Mouse (Mus musculus): ENCODE data around the gene Smarcd1.
A peak's percentile ranks its signal among the peaks of the same experiment; 100 is the strongest.

Gene Smarcd1

GRCm38 (mm10) chr15:99701999-99702900, at the start of gene Smarcd1:
Gene Smarcd1, plus strand, starts transcription at chr15:99702129.
- peak; percentile 95 for DNase-seq

GRCm38 (mm10) chr15:99653291-99653690, 48.6 kb upstream of the Smarcd1 start:
- no peak for DNase-seq

- DNase-seq, result no peak
Observed at GRCm38 (mm10) chr15:99653876-99654275, 48.1 kb upstream of the Smarcd1 start.

- peak in 1 of 2 experiments; percentile 18 for DNase-seq
Observed at GRCm38 (mm10) chr15:99655956-99656355, 46.0 kb upstream of the Smarcd1 start.

- DNase-seq, result peak in 1 of 2 experiments; percentile 17
Observed at GRCm38 (mm10) chr15:99658437-99658836, 43.5 kb upstream of the Smarcd1 start.

GRCm38 (mm10) chr15:99661121-99661830, 40.7 kb upstream of the Smarcd1 start:
- peak in 1 of 2 experiments; percentile 18 for DNase-seq

GRCm38 (mm10) chr15:99662371-99662770, 39.6 kb upstream of the Smarcd1 start:
- DNase-seq, result no peak

- DNase-seq, result no peak
Observed at GRCm38 (mm10) chr15:99663964-99664599, 37.8 kb upstream of the Smarcd1 start.

GRCm38 (mm10) chr15:99664600-99665451, 37.1 kb upstream of the Smarcd1 start:
- peak; percentile 18 to 50 for DNase-seq

- no peak for DNase-seq
Observed at GRCm38 (mm10) chr15:99667544-99667943, 34.4 kb upstream of the Smarcd1 start.

- DNase-seq, result peak; percentile 81
Observed at GRCm38 (mm10) chr15:99668881-99669280, 33.0 kb upstream of the Smarcd1 start.

GRCm38 (mm10) chr15:99669392-99669791, 32.5 kb upstream of the Smarcd1 start:
- DNase-seq, result no peak

GRCm38 (mm10) chr15:99670154-99670821, 31.6 kb upstream of the Smarcd1 start, which contains the start of gene Asic1:
Gene Asic1, plus strand, starts transcription at chr15:99670368.
- peak; percentile 54 to 78 for DNase-seq

GRCm38 (mm10) chr15:99670964-99671670, 30.8 kb upstream of the Smarcd1 start:
- no peak for DNase-seq

- no peak for DNase-seq
Observed at GRCm38 (mm10) chr15:99671783-99672182, 30.1 kb upstream of the Smarcd1 start.

GRCm38 (mm10) chr15:99674866-99675265, 27.1 kb upstream of the Smarcd1 start:
- no peak for DNase-seq

GRCm38 (mm10) chr15:99677089-99677488, 24.8 kb upstream of the Smarcd1 start:
- DNase-seq, result no peak

GRCm38 (mm10) chr15:99678063-99678800, 23.7 kb upstream of the Smarcd1 start:
- DNase-seq, result peak in 1 of 2 experiments; percentile 43

- DNase-seq, result no peak
Observed at GRCm38 (mm10) chr15:99679008-99679407, 22.9 kb upstream of the Smarcd1 start.

- peak in 1 of 2 experiments; percentile 21 for DNase-seq
Observed at GRCm38 (mm10) chr15:99682880-99683279, 19.0 kb upstream of the Smarcd1 start.
